Comparison of ENCODE assay signal across 8 mouse cellular contexts in genomic region chr19:3323753-3324270, GRCm38 (mm10). TPM values are rescaled to one million over a fixed set of nuclear protein-coding genes. Genes with fewer than 3 reads are reported as not detected.
DNase-seq lines count a peak whose midpoint lies in the region; ATAC-seq and TF ChIP-seq lines count a peak whose summit lies in the region.

No protein-coding gene starts in this region.

- no peaks in the 10 kb centered on the region for H3K9me3 ChIP-seq in intestine, embryonic 16.5 days (ENCODE audit: control insufficient read depth, low read length)
- no peaks in the 10 kb centered on the region for H3K9me3 ChIP-seq in limb, embryonic 15.5 days
- H3K9me3 ChIP-seq in midbrain, postnatal 0 days (ENCODE audit: low read length), result no peaks in the 10 kb centered on the region
- H3K9me3 ChIP-seq in stomach, embryonic 15.5 days, result no peaks in the 10 kb centered on the region

- no peak for TF ChIP-seq CTCF in cortical plate, adult 2 months (IDR thresholded peaks at IDR 0.05; ENCODE audit: extremely low read depth, insufficient read depth, low read length)
- no peak for TF ChIP-seq CTCF in midbrain, postnatal 0 days (IDR thresholded peaks at IDR 0.05)

- no peaks in the 10 kb centered on the region for H3K27me3 ChIP-seq in intestine, embryonic 16.5 days (replicated peaks; ENCODE audit: control insufficient read depth, insufficient read depth, low read length)
- H3K27me3 ChIP-seq in limb, embryonic 15.5 days, result peaks cover 17% of the 10 kb centered on the region
- H3K27me3 ChIP-seq in midbrain, postnatal 0 days (ENCODE audit: insufficient read depth, low read length), result peaks cover 16% of the 10 kb centered on the region
- no peaks in the 10 kb centered on the region for H3K27me3 ChIP-seq in stomach, embryonic 15.5 days (replicated peaks)

- no peaks in the 10 kb centered on the region; the same call in 1 of the 2 replicates for H3K4me1 ChIP-seq in cortical plate, adult 2 months (ENCODE audit: control insufficient read depth, insufficient read depth, low read length)
- H3K4me1 ChIP-seq in intestine, embryonic 16.5 days (ENCODE audit: control insufficient read depth, insufficient read depth, low read length), result peaks cover 33% of the 10 kb centered on the region
- H3K4me1 ChIP-seq in limb, embryonic 15.5 days, result peaks cover 40% of the 10 kb centered on the region
- no peaks in the 10 kb centered on the region for H3K4me1 ChIP-seq in midbrain, postnatal 0 days (ENCODE audit: insufficient read depth, low read length)
- H3K4me1 ChIP-seq in stomach, embryonic 15.5 days, result peaks cover 39% of the 10 kb centered on the region

- H3K4me2 ChIP-seq in intestine, embryonic 16.5 days (ENCODE audit: low read depth, low read length), result peak overlapping the region; percentile 96
- peak overlapping the region; percentile 99 for H3K4me2 ChIP-seq in limb, embryonic 15.5 days
- H3K4me2 ChIP-seq in midbrain, postnatal 0 days (ENCODE audit: low read depth, low read length, poor library complexity, severe bottlenecking), result peak overlapping the region; percentile 72
- peak overlapping the region; percentile 99 for H3K4me2 ChIP-seq in stomach, embryonic 15.5 days

- no peaks in the 10 kb centered on the region for H3K36me3 ChIP-seq in intestine, embryonic 16.5 days (ENCODE audit: control insufficient read depth, insufficient read depth, low read length)
- H3K36me3 ChIP-seq in limb, embryonic 15.5 days, result no peaks in the 10 kb centered on the region
- H3K36me3 ChIP-seq in midbrain, postnatal 0 days (ENCODE audit: insufficient read depth, low read length), result no peaks in the 10 kb centered on the region
- H3K36me3 ChIP-seq in stomach, embryonic 15.5 days, result no peaks in the 10 kb centered on the region

- no peak for TF ChIP-seq POLR2A in cortical plate, adult 2 months (IDR thresholded peaks at IDR 0.05; ENCODE audit: extremely low read depth, insufficient read depth, low read length)

- intact Hi-C loops in gastrocnemius, postnatal 36 days (cut with DNase I), result no loop called here

- peak overlapping the region; percentile 82 for H3K27ac ChIP-seq in cortical plate, adult 2 months (ENCODE audit: insufficient read depth, low read length)
- peak overlapping the region; percentile 96 for H3K27ac ChIP-seq in intestine, embryonic 16.5 days (ENCODE audit: low read length)
- peak overlapping the region; percentile 90; the same call in 1 of the 2 replicates for H3K27ac ChIP-seq in limb, embryonic 15.5 days
- H3K27ac ChIP-seq in midbrain, postnatal 0 days (ENCODE audit: low read depth, low read length), result peak overlapping the region; percentile 21; the same call in 1 of the 2 replicates
- peak overlapping the region; percentile 94 for H3K27ac ChIP-seq in stomach, embryonic 15.5 days

- peak overlapping the region; percentile 78 for H3K9ac ChIP-seq in intestine, embryonic 16.5 days (ENCODE audit: low read depth, low read length)
- peak overlapping the region; percentile 50 for H3K9ac ChIP-seq in limb, embryonic 15.5 days
- H3K9ac ChIP-seq in midbrain, postnatal 0 days (replicated peaks; ENCODE audit: low read length, poor library complexity, severe bottlenecking), result peak overlapping the region; percentile 20; the same call in 1 of the 2 replicates
- H3K9ac ChIP-seq in stomach, embryonic 15.5 days, result peak overlapping the region; percentile 23

- WGBS in intestine, embryonic 16.5 days, result under 1% methylated on average over 34 of the region's 34 CpGs
- WGBS in limb, embryonic 15.5 days, result under 1% methylated on average over 34 of the region's 34 CpGs
- WGBS in midbrain, postnatal 0 days, result under 1% methylated on average over 34 of the region's 34 CpGs
- under 1% methylated on average over 34 of the region's 34 CpGs for WGBS in stomach, embryonic 15.5 days

- ATAC-seq in intestine, embryonic 16.5 days, result 0 out of 2 replicates have a peak, but pooled peaks have one; percentile 0
- 0 out of 2 replicates have a peak, but pooled peaks have one; percentile 4 for ATAC-seq in limb, embryonic 15.5 days (ENCODE audit: insufficient number of reproducible peaks, low FRiP score, low TSS enrichment, low read depth)
- ATAC-seq in midbrain, postnatal 0 days (ENCODE audit: low FRiP score), result no peak
- ATAC-seq in stomach, embryonic 15.5 days (ENCODE audit: insufficient read depth, low FRiP score, low read depth), result no peak

- peak; percentile 27 to 29 for DNase-seq in left cerebral cortex, adult 18-20 months (ENCODE audit: low spot score in 2 of 2)
- DNase-seq in left cerebral cortex, adult 11 months (ENCODE audit: low spot score), result no peak
- peak; percentile 71 to 72 for DNase-seq in gastrocnemius, postnatal 36 days
- no peak for DNase-seq in midbrain, postnatal 0 days (ENCODE audit: low spot score)

- peak overlapping the region; percentile 58 for H3K4me3 ChIP-seq in cortical plate, adult 2 months (ENCODE audit: insufficient read depth, low read length)
- peak overlapping the region; percentile 70 for H3K4me3 ChIP-seq in intestine, embryonic 16.5 days (ENCODE audit: low read length)
- peak overlapping the region; percentile 67 for H3K4me3 ChIP-seq in limb, embryonic 15.5 days
- peak overlapping the region; percentile 46 for H3K4me3 ChIP-seq in midbrain, postnatal 0 days (ENCODE audit: low read depth, low read length)
- H3K4me3 ChIP-seq in stomach, embryonic 15.5 days (replicated peaks), result peak overlapping the region; percentile 67

RNA-seq across cellular contexts. Expression of gene Cpt1a, which starts 1.7 kb away (rescaled TPM):
- total RNA-seq in left cerebral cortex, adult 18-20 months (2021), result 10 to 100 TPM; 21.2 to 22.0 TPM
- polyA plus RNA-seq in cortical plate, adult 2 months (2012; rRNA removed), result 22.5 and 23.4 TPM in 2 replicates
- total RNA-seq in gastrocnemius, postnatal 36 days (2021), result 10 to 100 TPM; 11.7 to 19.0 TPM
- polyA plus RNA-seq in intestine, embryonic 16.5 days (2015; fragmentation: Nextera tagmentation; extraction: Ambion mirVana), result 43.7 and 49.5 TPM in 2 replicates
- polyA plus RNA-seq in limb, embryonic 15.5 days (2015; fragmentation: Nextera tagmentation; extraction: Ambion mirVana), result 18.3 and 19.6 TPM in 2 replicates
- total RNA-seq in midbrain, postnatal 0 days (2014; rRNA removed), result 29.1 and 35.8 TPM in 2 replicates
- 15.7 and 17.4 TPM in 2 replicates for polyA plus RNA-seq in midbrain, postnatal 0 days (2015; fragmentation: Nextera tagmentation; extraction: Ambion mirVana)
- 20.8 and 26.1 TPM in 2 replicates for polyA plus RNA-seq in stomach, embryonic 15.5 days (2015; fragmentation: Nextera tagmentation; extraction: Ambion mirVana)

RNA-seq across cellular contexts. Expression of gene Ighmbp2, which starts 41.0 kb away (rescaled TPM):
- total RNA-seq in left cerebral cortex, adult 18-20 months (2021), result 1 to 10 TPM; 9.4 to 9.5 TPM
- 7.5 and 7.7 TPM in 2 replicates for polyA plus RNA-seq in cortical plate, adult 2 months (2012; rRNA removed)
- 1 to 10 TPM; 3.3 to 4.6 TPM for total RNA-seq in gastrocnemius, postnatal 36 days (2021)
- 7.2 and 7.9 TPM in 2 replicates for polyA plus RNA-seq in intestine, embryonic 16.5 days (2015; fragmentation: Nextera tagmentation; extraction: Ambion mirVana)
- 10.4 and 10.5 TPM in 2 replicates for polyA plus RNA-seq in limb, embryonic 15.5 days (2015; fragmentation: Nextera tagmentation; extraction: Ambion mirVana)
- total RNA-seq in midbrain, postnatal 0 days (2014; rRNA removed), result 11.8 and 12.3 TPM in 2 replicates
- polyA plus RNA-seq in midbrain, postnatal 0 days (2015; fragmentation: Nextera tagmentation; extraction: Ambion mirVana), result 10.2 and 10.8 TPM in 2 replicates
- 8.3 and 10.0 TPM in 2 replicates for polyA plus RNA-seq in stomach, embryonic 15.5 days (2015; fragmentation: Nextera tagmentation; extraction: Ambion mirVana)

RNA-seq across cellular contexts. Expression of gene Mrpl21, which starts 41.1 kb away (rescaled TPM):
- total RNA-seq in left cerebral cortex, adult 18-20 months (2021), result 10 to 100 TPM; 52.1 to 55.8 TPM
- 51.4 and 53.6 TPM in 2 replicates for polyA plus RNA-seq in cortical plate, adult 2 months (2012; rRNA removed)
- total RNA-seq in gastrocnemius, postnatal 36 days (2021), result 10 to 100 TPM; 57.2 to 61.2 TPM
- polyA plus RNA-seq in intestine, embryonic 16.5 days (2015; fragmentation: Nextera tagmentation; extraction: Ambion mirVana), result 108 and 122 TPM in 2 replicates
- polyA plus RNA-seq in limb, embryonic 15.5 days (2015; fragmentation: Nextera tagmentation; extraction: Ambion mirVana), result 108 and 118 TPM in 2 replicates
- total RNA-seq in midbrain, postnatal 0 days (2014; rRNA removed), result 48.4 and 48.7 TPM in 2 replicates
- polyA plus RNA-seq in midbrain, postnatal 0 days (2015; fragmentation: Nextera tagmentation; extraction: Ambion mirVana), result 92.7 and 93.3 TPM in 2 replicates
- 124 and 126 TPM in 2 replicates for polyA plus RNA-seq in stomach, embryonic 15.5 days (2015; fragmentation: Nextera tagmentation; extraction: Ambion mirVana)

Comparison
In these comparisons a context has a peak if more than half of its experiments do, and no peak if none do; other contexts are left out.
1. DNase-seq: peak in left cerebral cortex, adult 18-20 months (2 of 2) and gastrocnemius, postnatal 36 days (2 of 2); none in left cerebral cortex, adult 11 months (single experiment) and midbrain, postnatal 0 days (single experiment).
2. H3K27ac ChIP-seq: peak in every context shown above with its lines; median percentile 96 in intestine, embryonic 16.5 days; 94 in stomach, embryonic 15.5 days; 90 in limb, embryonic 15.5 days; 82 in cortical plate, adult 2 months; 21 in midbrain, postnatal 0 days.
3. ATAC-seq: peak in intestine, embryonic 16.5 days (single experiment) and limb, embryonic 15.5 days (single experiment); none in midbrain, postnatal 0 days (single experiment) and stomach, embryonic 15.5 days (single experiment).
4. H3K9ac ChIP-seq: peak in every context shown above with its lines; median percentile 78 in intestine, embryonic 16.5 days; 50 in limb, embryonic 15.5 days; 23 in stomach, embryonic 15.5 days; 20 in midbrain, postnatal 0 days.
5. Peak in every context shown above with its lines, with median percentiles within 50 percentile points of each other: H3K4me3 ChIP-seq and H3K4me2 ChIP-seq.